8 mouse cellular contexts compared by ENCODE assay signal in the genomic region with DNA sequence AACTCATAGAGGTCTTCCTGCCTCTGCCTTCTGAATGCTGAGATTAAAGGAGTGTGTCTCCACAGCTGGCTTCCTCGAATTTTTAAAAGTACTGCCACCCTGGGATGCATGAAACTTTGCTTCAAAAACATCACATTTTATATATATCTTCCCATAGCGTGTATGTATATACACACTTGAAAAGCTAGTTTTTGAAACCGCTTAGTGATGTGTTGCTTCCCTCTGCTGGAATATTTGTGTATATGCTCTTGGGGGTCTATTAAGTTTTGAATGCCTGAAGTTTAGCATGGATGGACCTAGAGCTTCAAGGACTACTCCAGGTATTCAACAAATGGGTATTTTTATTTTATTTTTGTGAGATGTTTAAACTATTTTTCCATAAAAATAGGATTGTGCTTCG. TPM values are rescaled to one million over a fixed set of nuclear protein-coding genes. Genes with fewer than 3 reads are reported as not detected.
A peak's percentile ranks its signal among the peaks of the same experiment; 100 is the strongest.
DNase-seq lines count a peak whose midpoint lies in the region; ATAC-seq and TF ChIP-seq lines count a peak whose summit lies in the region.

No protein-coding gene starts in this region.

- no peak overlapping the region for H3K9ac ChIP-seq in forebrain, embryonic 14.5 days (ENCODE audit: low read length)
- no peak overlapping the region for H3K9ac ChIP-seq in liver, adult 2 months (ENCODE audit: low read depth, low read length)
- H3K9ac ChIP-seq in liver, embryonic 12.5 days: no peak overlapping the region
- H3K9ac ChIP-seq in heart, embryonic 11.5 days (ENCODE audit: low read depth, low read length): no peak overlapping the region

- no peaks in the 10 kb centered on the region for H3K27me3 ChIP-seq in forebrain, embryonic 14.5 days (replicated peaks; ENCODE audit: control insufficient read depth, insufficient read depth, low read length)
- H3K27me3 ChIP-seq in forebrain, embryonic 10.5 days (ENCODE audit: poor library complexity, severe bottlenecking): no peaks in the 10 kb centered on the region
- no peaks in the 10 kb centered on the region for H3K27me3 ChIP-seq in liver, adult 2 months (ENCODE audit: control insufficient read depth, insufficient read depth, low read length)
- H3K27me3 ChIP-seq in liver, embryonic 12.5 days (replicated peaks): no peaks in the 10 kb centered on the region
- H3K27me3 ChIP-seq in heart, embryonic 11.5 days (ENCODE audit: control insufficient read depth, insufficient read depth, low read length): no peaks in the 10 kb centered on the region

- WGBS in forebrain, embryonic 14.5 days: 45% methylated on average over 4 of the region's 4 CpGs
- 43% methylated on average over 4 of the region's 4 CpGs for WGBS in forebrain, embryonic 10.5 days
- 32% methylated on average over 4 of the region's 4 CpGs for WGBS in liver, adult 2 months
- 30% methylated on average over 4 of the region's 4 CpGs for WGBS in liver, embryonic 12.5 days (ENCODE audit: insufficient replicate concordance)
- WGBS in heart, embryonic 11.5 days (ENCODE audit: insufficient replicate concordance): 38% methylated on average over 4 of the region's 4 CpGs

- no peak overlapping the region for H3K4me2 ChIP-seq in forebrain, embryonic 14.5 days (ENCODE audit: low read length)
- H3K4me2 ChIP-seq in liver, embryonic 12.5 days: no peak overlapping the region
- H3K4me2 ChIP-seq in heart, embryonic 11.5 days: no peak overlapping the region

- TF ChIP-seq POLR2A in liver, adult 2 months (IDR thresholded peaks at IDR 0.05; ENCODE audit: extremely low read depth, insufficient read depth, low read length): no peak

- peak; percentile 73 for DNase-seq in forebrain, embryonic 14.5 days (ENCODE audit: low spot score)
- no peak for DNase-seq in forebrain, embryonic 10.5 days (ENCODE audit: extremely low spot score, low spot score)
- DNase-seq in liver, adult 2 months (ENCODE audit: extremely low read depth, low read depth, low spot score): peak; percentile 37
- DNase-seq in c-Kit-positive CD71-negative TER-119-negative erythroid progenitor cells, embryonic 14.5 days (ENCODE audit: low read depth): peak; percentile 33
- peak; percentile 41 for DNase-seq in mesoderm, embryonic 11.5 days (ENCODE audit: low read depth, low spot score)
- DNase-seq in gastrocnemius, postnatal 10 days: no peak

- peak; percentile 50 for TF ChIP-seq CTCF in liver, adult 2 months (IDR thresholded peaks at IDR 0.05; ENCODE audit: low read depth, low read length)

- no peak overlapping the region for H3K27ac ChIP-seq in forebrain, embryonic 14.5 days (ENCODE audit: low read depth, low read length)
- H3K27ac ChIP-seq in forebrain, embryonic 10.5 days: no peak overlapping the region
- no peak overlapping the region for H3K27ac ChIP-seq in liver, adult 2 months (replicated peaks; ENCODE audit: insufficient read depth, low read depth, low read length)
- H3K27ac ChIP-seq in liver, embryonic 12.5 days: no peak overlapping the region
- no peak overlapping the region for H3K27ac ChIP-seq in heart, embryonic 11.5 days (ENCODE audit: low read depth, low read length)

- H3K9me3 ChIP-seq in forebrain, embryonic 14.5 days (replicated peaks; ENCODE audit: control insufficient read depth, low read length): peaks cover 4% of the 10 kb centered on the region; the same call in 1 of the 2 replicates
- H3K9me3 ChIP-seq in forebrain, embryonic 10.5 days: peaks cover 5% of the 10 kb centered on the region; the same call in 1 of the 2 replicates
- H3K9me3 ChIP-seq in liver, embryonic 12.5 days (replicated peaks): no peaks in the 10 kb centered on the region
- H3K9me3 ChIP-seq in heart, embryonic 11.5 days (replicated peaks; ENCODE audit: control insufficient read depth, low read length): no peaks in the 10 kb centered on the region

- H3K4me3 ChIP-seq in forebrain, embryonic 14.5 days (ENCODE audit: low read depth, low read length): no peak overlapping the region
- H3K4me3 ChIP-seq in forebrain, embryonic 10.5 days: no peak overlapping the region
- no peak overlapping the region for H3K4me3 ChIP-seq in liver, adult 2 months (ENCODE audit: insufficient read depth, low read depth, low read length)
- H3K4me3 ChIP-seq in liver, embryonic 12.5 days: no peak overlapping the region
- H3K4me3 ChIP-seq in heart, embryonic 11.5 days (ENCODE audit: low read depth, low read length): no peak overlapping the region

- no peaks in the 10 kb centered on the region for H3K36me3 ChIP-seq in forebrain, embryonic 14.5 days (ENCODE audit: control insufficient read depth, insufficient read depth, low read length)
- H3K36me3 ChIP-seq in forebrain, embryonic 10.5 days (replicated peaks): no peaks in the 10 kb centered on the region
- H3K36me3 ChIP-seq in liver, adult 2 months (ENCODE audit: control insufficient read depth, insufficient read depth, low read length): no peaks in the 10 kb centered on the region
- no peaks in the 10 kb centered on the region for H3K36me3 ChIP-seq in liver, embryonic 12.5 days
- H3K36me3 ChIP-seq in heart, embryonic 11.5 days (ENCODE audit: control insufficient read depth, insufficient read depth, low read length): no peaks in the 10 kb centered on the region; the same call in 1 of the 2 replicates

- ATAC-seq in forebrain, embryonic 14.5 days: no peak
- no peak for ATAC-seq in liver, embryonic 12.5 days
- no peak for ATAC-seq in heart, embryonic 11.5 days (replicated peaks; ENCODE audit: insufficient number of reproducible peaks, low FRiP score, low TSS enrichment)

- no peaks in the 10 kb centered on the region for H3K4me1 ChIP-seq in forebrain, embryonic 14.5 days (ENCODE audit: control insufficient read depth, insufficient read depth, low read length)
- H3K4me1 ChIP-seq in forebrain, embryonic 10.5 days: no peaks in the 10 kb centered on the region
- H3K4me1 ChIP-seq in liver, adult 2 months (ENCODE audit: control insufficient read depth, insufficient read depth, low read length): no peaks in the 10 kb centered on the region
- H3K4me1 ChIP-seq in liver, embryonic 12.5 days: no peaks in the 10 kb centered on the region
- H3K4me1 ChIP-seq in heart, embryonic 11.5 days (ENCODE audit: control insufficient read depth, insufficient read depth, low read length): no peaks in the 10 kb centered on the region

- no peaks in the 10 kb centered on the region for H3K79me2 ChIP-seq in liver, adult 2 months (ENCODE audit: control insufficient read depth, insufficient read depth, low read length)

RNA-seq across cellular contexts. Expression of gene Fam208a, which starts 14.7 kb away (rescaled TPM):
- 8.7 and 13.3 TPM in 2 replicates for polyA plus RNA-seq in forebrain, embryonic 14.5 days (2014; fragmentation: Nextera tagmentation; extraction: Ambion mirVana)
- 11.7 and 13.0 TPM in 2 replicates for polyA plus RNA-seq in forebrain, embryonic 10.5 days (2016; fragmentation: Nextera tagmentation; extraction: Ambion mirVana)
- 37.2 and 43.1 TPM in 2 replicates for total RNA-seq in liver, adult 2 months (2014; rRNA removed)
- polyA plus RNA-seq in liver, adult 2 months (2012; rRNA removed): 2.2 and 3.1 TPM in 2 replicates
- 9.3 and 9.4 TPM in 2 replicates for polyA plus RNA-seq in liver, embryonic 12.5 days (2016; fragmentation: Nextera tagmentation; extraction: Ambion mirVana)
- 10 to 100 TPM in 1 of 2 experiments, 1 to 10 TPM in 1; 9.0 to 13.6 TPM for total RNA-seq in gastrocnemius, postnatal 10 days (2021)
- polyA plus RNA-seq in heart, embryonic 11.5 days (2014; fragmentation: Nextera tagmentation; extraction: Ambion mirVana): 9.5 and 12.3 TPM in 2 replicates

Comparison
In these comparisons a context has a peak if more than half of its experiments do, and no peak if none do; other contexts are left out.
1. DNase-seq: peak in forebrain, embryonic 14.5 days (single experiment), liver, adult 2 months (single experiment), c-Kit-positive CD71-negative TER-119-negative erythroid progenitor cells, embryonic 14.5 days (single experiment) and mesoderm, embryonic 11.5 days (single experiment); none in forebrain, embryonic 10.5 days (single experiment) and gastrocnemius, postnatal 10 days (single experiment).